Mouse (Mus musculus): ENCODE measurements around the gene Otud7a. TPM values are rescaled to one million over a fixed set of nuclear protein-coding genes. Genes with fewer than 3 reads are reported as not detected.

Gene Otud7a
- polyA plus RNA-seq, 1 experiment from 2014 or later, result 0.25 TPM

DNA sequence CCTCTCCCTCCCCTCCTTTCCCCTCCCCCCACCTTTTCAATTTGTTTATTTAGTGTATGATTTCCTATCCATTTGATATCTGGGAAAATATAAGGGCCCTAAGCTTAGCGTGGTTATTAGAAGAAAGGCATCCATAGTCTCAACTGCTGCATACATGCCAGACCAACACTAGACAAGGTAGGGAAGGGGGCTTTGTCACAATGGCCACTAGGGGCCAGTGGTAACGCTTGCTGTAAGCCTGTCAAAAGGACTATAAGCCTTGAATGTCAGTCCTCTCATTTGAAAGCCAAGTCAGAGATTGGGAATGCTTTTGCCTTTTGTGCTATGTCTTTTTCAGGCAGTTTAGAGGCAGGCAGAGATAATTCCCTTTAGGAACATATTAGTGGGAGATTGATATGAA is 59.7 kb downstream of the Otud7a start:
- H3K4me3 ChIP-seq (replicated peaks), result no peak overlapping the region
- H3K36me3 ChIP-seq, result no peaks in the 10 kb centered on the region
- H3K9ac ChIP-seq, result no peak overlapping the region
- H3K9me3 ChIP-seq (replicated peaks), result no peaks in the 10 kb centered on the region
- no peak overlapping the region for H3K27ac ChIP-seq (replicated peaks)
- 20% methylated on average over 2 of the region's 2 CpGs for WGBS
- H3K4me2 ChIP-seq (replicated peaks), result no peak overlapping the region
- no peaks in the 10 kb centered on the region for H3K4me1 ChIP-seq
- H3K27me3 ChIP-seq, result no peaks in the 10 kb centered on the region
- no peak for ATAC-seq (ENCODE audit: insufficient number of reproducible peaks, low FRiP score, low TSS enrichment, low read depth)

DNA sequence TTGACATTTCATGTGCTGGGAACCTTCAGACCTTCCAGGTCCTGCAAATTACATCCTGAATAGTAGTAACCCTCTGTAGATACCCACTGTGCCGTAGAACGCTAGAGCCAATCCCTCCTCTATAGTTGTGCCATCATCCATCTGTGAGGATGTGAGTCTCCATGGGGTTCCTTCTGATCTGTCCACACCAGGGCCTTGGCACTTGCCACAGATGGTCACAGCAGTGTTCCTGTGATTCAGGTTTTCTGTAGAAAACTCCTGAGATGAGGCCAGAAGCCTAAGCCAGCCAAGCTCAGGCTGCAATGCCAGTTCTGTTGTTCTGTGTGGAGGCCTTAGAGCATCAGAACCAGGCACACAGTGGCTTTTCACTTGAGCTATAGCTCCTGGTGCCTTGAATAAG is 63.5 kb downstream of the Otud7a start:
- WGBS, result 94% methylated on average over 2 of the region's 2 CpGs

DNA sequence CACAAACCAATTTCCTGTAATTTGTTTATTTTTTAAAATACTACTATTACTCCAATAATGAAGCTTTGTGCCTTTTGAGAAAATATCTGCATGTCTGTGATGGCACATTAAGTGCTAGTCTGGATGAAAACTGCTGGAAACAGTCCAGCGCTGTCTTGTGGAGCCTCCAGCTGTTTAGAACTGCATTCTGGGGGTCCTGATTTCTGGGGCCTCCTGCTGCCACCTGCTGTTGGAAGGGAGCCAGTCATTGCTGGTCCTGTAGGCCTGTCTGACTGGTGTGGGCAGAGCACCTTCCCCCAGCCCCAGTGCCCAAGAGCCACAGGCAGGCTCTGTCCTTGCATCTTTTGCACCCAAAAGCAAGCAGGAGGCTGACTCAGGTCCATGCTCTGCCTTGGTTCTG is 65.3 kb downstream of the Otud7a start:
- Histone ChIP-seq H3K9me3 (replicated peaks) (no peaks in the 10 kb centered on the region), H3K4me2 (replicated peaks) (no peak overlapping the region), H3K9ac (no peak overlapping the region), H3K27ac (replicated peaks) (no peak overlapping the region), H3K4me3 (replicated peaks) (no peak overlapping the region), H3K36me3 (no peaks in the 10 kb centered on the region), H3K4me1 (no peaks in the 10 kb centered on the region), H3K27me3 (no peaks in the 10 kb centered on the region)
- no peak for ATAC-seq (ENCODE audit: insufficient number of reproducible peaks, low FRiP score, low TSS enrichment, low read depth)
- 50% methylated on average over 1 of the region's 1 CpGs for WGBS

More for the DNA sequence above, 63.5 kb downstream of the Otud7a start:
- no peak overlapping the region for H3K9ac ChIP-seq
- no peaks in the 10 kb centered on the region for H3K27me3 ChIP-seq
- H3K9me3 ChIP-seq (replicated peaks), result no peaks in the 10 kb centered on the region
- no peak overlapping the region for H3K4me3 ChIP-seq (replicated peaks)
- no peaks in the 10 kb centered on the region for H3K4me1 ChIP-seq
- no peak overlapping the region for H3K4me2 ChIP-seq (replicated peaks)
- no peaks in the 10 kb centered on the region for H3K36me3 ChIP-seq
- no peak for ATAC-seq (ENCODE audit: insufficient number of reproducible peaks, low FRiP score, low TSS enrichment, low read depth)
- no peak overlapping the region for H3K27ac ChIP-seq (replicated peaks)

DNA sequence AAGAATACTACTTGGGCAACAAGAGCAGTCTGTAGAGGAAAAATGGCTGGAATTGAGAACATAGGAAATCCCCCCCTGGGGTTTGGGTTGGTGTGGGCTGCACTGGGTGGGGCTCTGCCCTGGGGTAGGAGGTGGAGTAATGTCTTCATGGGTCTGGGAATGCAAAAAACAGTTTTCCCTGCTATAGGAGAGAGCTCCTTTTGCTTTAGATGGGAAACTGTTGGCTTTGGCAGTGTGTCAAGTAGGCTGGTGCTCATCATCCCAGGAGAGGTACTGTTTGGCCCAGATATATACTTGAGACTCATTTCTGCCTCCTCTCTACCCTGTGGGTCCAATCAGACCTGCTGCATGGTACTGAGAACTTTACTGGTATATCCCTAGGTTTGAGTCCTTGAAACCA is 66.9 kb downstream of the Otud7a start:
- ATAC-seq (ENCODE audit: insufficient number of reproducible peaks, low FRiP score, low TSS enrichment, low read depth), result no peak
- H3K4me3 ChIP-seq (replicated peaks), result no peak overlapping the region
- no peak overlapping the region for H3K27ac ChIP-seq (replicated peaks)
- H3K9ac ChIP-seq, result no peak overlapping the region
- no peaks in the 10 kb centered on the region for H3K36me3 ChIP-seq
- no peaks in the 10 kb centered on the region for H3K4me1 ChIP-seq
- H3K4me2 ChIP-seq (replicated peaks), result no peak overlapping the region
- no peaks in the 10 kb centered on the region for H3K9me3 ChIP-seq (replicated peaks)
- no peaks in the 10 kb centered on the region for H3K27me3 ChIP-seq

DNA sequence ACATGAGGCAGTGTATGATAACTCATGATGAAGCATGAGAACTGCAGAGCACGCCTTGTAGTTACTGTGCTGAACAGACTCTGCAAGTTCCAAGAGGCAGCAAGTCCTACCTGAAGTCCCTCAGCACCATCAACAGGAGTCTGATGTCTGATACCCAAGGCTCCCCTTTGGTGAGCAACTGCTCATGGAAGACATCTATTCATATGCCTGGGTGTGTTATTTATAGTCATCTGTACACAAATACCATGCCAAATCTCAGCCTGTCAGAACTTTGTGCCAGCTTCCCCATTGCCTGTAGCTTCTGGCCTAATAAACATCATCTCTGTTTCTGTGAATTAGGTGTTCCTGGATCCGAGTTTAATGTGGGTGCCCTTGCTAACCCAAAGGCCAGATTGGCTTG is 68.0 kb downstream of the Otud7a start:
- 72% methylated on average over 2 of the region's 2 CpGs for WGBS
- H3K4me3 ChIP-seq (replicated peaks), result no peak overlapping the region
- no peaks in the 10 kb centered on the region for H3K36me3 ChIP-seq
- H3K27ac ChIP-seq (replicated peaks), result no peak overlapping the region
- H3K9ac ChIP-seq, result no peak overlapping the region
- no peaks in the 10 kb centered on the region for H3K27me3 ChIP-seq
- no peaks in the 10 kb centered on the region for H3K4me1 ChIP-seq
- ATAC-seq (ENCODE audit: insufficient number of reproducible peaks, low FRiP score, low TSS enrichment, low read depth), result no peak
- H3K9me3 ChIP-seq (replicated peaks), result no peaks in the 10 kb centered on the region
- no peak overlapping the region for H3K4me2 ChIP-seq (replicated peaks)

DNA sequence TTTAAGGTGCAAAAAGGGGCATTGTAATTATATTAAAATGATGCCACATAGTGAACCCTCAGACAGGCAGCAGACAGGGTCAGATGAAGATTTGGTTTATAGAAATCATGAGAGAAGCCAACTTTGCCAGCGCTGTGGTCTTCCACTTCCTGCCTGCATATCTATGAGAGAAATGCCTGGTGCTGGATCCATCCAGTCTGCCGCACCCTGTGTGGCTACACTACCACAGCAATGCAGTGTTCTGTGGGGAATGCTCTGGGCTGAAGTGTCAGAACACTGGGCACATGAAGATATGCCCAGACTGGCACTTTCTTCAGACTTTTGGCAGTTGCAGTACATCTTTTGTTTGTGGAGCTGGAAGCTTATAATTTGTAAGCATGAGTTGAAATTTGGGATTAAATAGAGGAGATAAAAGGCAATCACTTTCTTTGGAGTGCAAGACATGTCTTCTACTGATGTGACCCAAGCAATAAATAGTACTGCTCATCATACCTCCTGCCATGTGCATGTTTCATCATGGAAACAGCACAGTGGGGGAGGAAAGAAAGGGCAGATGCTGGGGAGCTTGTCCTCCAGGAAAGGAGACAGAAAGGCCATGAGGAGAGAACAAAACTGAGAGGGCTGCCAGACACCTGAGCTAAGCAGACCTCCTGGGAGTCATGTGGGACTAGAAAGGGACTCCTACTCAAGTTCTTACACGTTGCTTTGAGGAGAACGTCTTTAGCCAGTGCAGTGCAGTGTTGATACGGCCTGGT is 71.8 kb downstream of the Otud7a start:
- Histone ChIP-seq H3K36me3 (no peaks in the 10 kb centered on the region), H3K4me3 (replicated peaks) (no peak overlapping the region), H3K27me3 (no peaks in the 10 kb centered on the region), H3K9ac (no peak overlapping the region), H3K4me2 (replicated peaks) (no peak overlapping the region), H3K9me3 (replicated peaks) (no peaks in the 10 kb centered on the region), H3K27ac (replicated peaks) (no peak overlapping the region), H3K4me1 (no peaks in the 10 kb centered on the region)
- no peak for ATAC-seq (ENCODE audit: insufficient number of reproducible peaks, low FRiP score, low TSS enrichment, low read depth)
- WGBS, result 80% methylated on average over 5 of the region's 5 CpGs

DNA sequence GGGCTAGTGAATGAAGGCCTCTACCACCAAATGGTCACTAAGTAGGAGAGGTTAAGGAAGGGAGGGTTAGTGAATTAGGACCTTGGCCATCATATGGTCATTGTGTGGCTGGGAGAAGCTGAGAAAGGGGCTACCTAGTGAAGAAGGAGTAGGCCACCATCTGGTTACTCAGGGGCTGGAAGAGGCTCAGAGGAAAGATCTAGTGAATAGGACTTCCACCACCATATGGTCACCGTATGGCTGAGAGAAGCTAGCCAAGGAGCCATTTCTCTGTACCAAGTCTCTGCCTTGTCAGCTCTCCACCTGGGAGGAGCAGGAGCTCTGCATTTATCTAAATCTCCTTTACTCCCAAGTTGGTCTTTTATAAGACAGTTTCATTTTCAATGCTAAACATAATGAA is 75.7 kb downstream of the Otud7a start:
- Histone ChIP-seq H3K4me1 (no peaks in the 10 kb centered on the region), H3K27me3 (no peaks in the 10 kb centered on the region), H3K4me3 (replicated peaks) (no peak overlapping the region), H3K27ac (replicated peaks) (no peak overlapping the region), H3K9ac (no peak overlapping the region), H3K36me3 (no peaks in the 10 kb centered on the region), H3K9me3 (replicated peaks) (no peaks in the 10 kb centered on the region), H3K4me2 (replicated peaks) (no peak overlapping the region)
- ATAC-seq (ENCODE audit: insufficient number of reproducible peaks, low FRiP score, low TSS enrichment, low read depth), result no peak
- WGBS, result 75% methylated on average over 1 of the region's 1 CpGs

DNA sequence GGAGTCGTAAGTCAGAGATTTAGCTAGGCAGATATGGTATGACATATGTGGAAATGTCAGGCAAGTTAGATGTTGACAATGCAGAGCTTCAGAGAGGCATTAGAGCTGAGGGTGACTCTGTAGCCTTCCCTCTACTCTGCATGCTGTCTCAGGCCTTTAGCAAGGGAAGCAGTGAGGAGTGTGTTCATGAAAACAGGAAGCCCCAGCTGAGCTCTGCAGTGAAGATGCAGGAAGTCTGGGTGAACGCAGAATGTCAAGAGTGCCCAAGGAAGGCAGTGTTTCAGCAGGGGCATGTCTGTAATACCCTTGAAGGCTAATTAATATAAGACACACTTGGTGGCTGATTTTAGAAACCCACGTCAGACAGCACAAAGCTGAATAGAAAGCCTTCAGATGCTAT is 77.9 kb downstream of the Otud7a start:
- Histone ChIP-seq H3K4me1 (no peaks in the 10 kb centered on the region), H3K27me3 (no peaks in the 10 kb centered on the region), H3K27ac (replicated peaks) (no peak overlapping the region), H3K4me2 (replicated peaks) (no peak overlapping the region), H3K36me3 (no peaks in the 10 kb centered on the region), H3K9ac (no peak overlapping the region), H3K4me3 (replicated peaks) (no peak overlapping the region), H3K9me3 (replicated peaks) (no peaks in the 10 kb centered on the region)
- 54% methylated on average over 3 of the region's 3 CpGs for WGBS
- ATAC-seq (ENCODE audit: insufficient number of reproducible peaks, low FRiP score, low TSS enrichment, low read depth), result no peak

DNA sequence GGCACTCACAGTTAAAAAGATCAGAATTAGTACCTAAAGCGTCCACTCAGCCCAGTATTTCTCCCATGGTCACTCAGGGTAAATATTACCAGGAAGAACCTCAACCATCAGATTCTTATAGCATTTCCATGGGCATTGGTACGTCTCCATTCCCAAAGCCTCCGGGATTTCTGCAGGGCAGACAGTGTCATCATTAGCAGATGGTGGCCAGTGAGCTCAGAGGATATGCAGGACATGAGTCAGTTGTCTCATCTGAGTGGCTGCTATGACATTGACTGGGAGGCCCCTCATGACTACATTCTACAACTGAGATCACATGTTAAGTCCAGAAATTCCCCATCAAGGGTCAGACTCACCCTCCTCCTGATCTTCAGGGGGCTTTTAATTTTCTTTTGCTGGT is 78.5 kb downstream of the Otud7a start:
- H3K4me1 ChIP-seq, result no peaks in the 10 kb centered on the region
- no peaks in the 10 kb centered on the region for H3K9me3 ChIP-seq (replicated peaks)
- no peaks in the 10 kb centered on the region for H3K27me3 ChIP-seq
- no peak overlapping the region for H3K4me2 ChIP-seq (replicated peaks)
- ATAC-seq (ENCODE audit: insufficient number of reproducible peaks, low FRiP score, low TSS enrichment, low read depth), result no peak
- H3K36me3 ChIP-seq, result no peaks in the 10 kb centered on the region
- no peak overlapping the region for H3K27ac ChIP-seq (replicated peaks)
- WGBS, result 80% methylated on average over 3 of the region's 3 CpGs
- H3K9ac ChIP-seq, result no peak overlapping the region
- no peak overlapping the region for H3K4me3 ChIP-seq (replicated peaks)

DNA sequence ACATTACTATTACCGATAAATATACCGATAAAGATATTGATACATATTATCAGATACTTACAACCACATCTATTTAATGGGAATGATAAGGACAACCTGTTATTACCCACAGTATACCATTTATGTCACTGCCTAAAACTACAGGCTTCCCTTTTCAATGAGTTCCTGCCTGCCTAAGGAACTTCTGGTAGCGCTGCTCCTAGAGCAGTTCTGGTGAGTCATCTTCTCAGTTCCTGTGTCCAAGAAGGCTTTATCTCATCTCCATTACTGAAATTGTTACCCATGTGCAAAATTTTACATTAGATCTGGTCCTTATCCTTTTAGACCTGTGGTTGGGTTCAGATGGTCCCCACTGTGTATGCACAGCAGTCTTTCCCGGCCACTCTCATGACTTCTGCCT is 95.7 kb downstream of the Otud7a start:
- ATAC-seq (ENCODE audit: insufficient number of reproducible peaks, low FRiP score, low TSS enrichment, low read depth), result no peak
- no peaks in the 10 kb centered on the region for H3K36me3 ChIP-seq
- H3K27me3 ChIP-seq, result no peaks in the 10 kb centered on the region
- no peaks in the 10 kb centered on the region for H3K4me1 ChIP-seq
- no peak overlapping the region for H3K4me2 ChIP-seq (replicated peaks)
- 92% methylated on average over 4 of the region's 4 CpGs for WGBS
- no peak overlapping the region for H3K27ac ChIP-seq (replicated peaks)
- H3K9me3 ChIP-seq (replicated peaks), result no peaks in the 10 kb centered on the region
- no peak overlapping the region for H3K4me3 ChIP-seq (replicated peaks)
- no peak overlapping the region for H3K9ac ChIP-seq

DNA sequence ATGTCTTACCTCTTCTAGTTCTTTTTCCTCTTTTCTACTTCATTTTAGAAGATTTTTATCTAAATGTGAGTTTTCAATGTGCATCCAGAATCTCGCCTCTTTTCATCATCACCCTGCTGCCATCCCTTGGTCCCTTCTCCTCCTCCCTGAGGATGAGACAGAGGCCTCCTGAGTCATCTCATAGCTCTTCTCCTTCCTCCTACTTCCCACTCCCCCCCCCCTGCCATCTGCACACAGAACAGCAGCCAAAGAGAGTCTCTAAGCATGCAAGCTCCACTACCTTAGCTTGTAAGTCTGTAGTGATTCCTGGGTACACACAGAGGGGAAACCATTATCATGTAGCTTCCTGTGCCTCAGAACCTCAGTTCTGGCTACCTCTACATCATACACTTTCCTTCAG is 109.9 kb downstream of the Otud7a start:
- H3K4me1 ChIP-seq, result no peaks in the 10 kb centered on the region
- ATAC-seq (ENCODE audit: insufficient number of reproducible peaks, low FRiP score, low TSS enrichment, low read depth), result no peak
- H3K36me3 ChIP-seq, result no peaks in the 10 kb centered on the region
- H3K4me3 ChIP-seq (replicated peaks), result no peak overlapping the region
- no peak overlapping the region for H3K9ac ChIP-seq
- no peaks in the 10 kb centered on the region for H3K9me3 ChIP-seq (replicated peaks)
- WGBS, result 76% methylated on average over 1 of the region's 1 CpGs
- no peak overlapping the region for H3K27ac ChIP-seq (replicated peaks)
- no peak overlapping the region for H3K4me2 ChIP-seq (replicated peaks)
- H3K27me3 ChIP-seq, result no peaks in the 10 kb centered on the region

DNA sequence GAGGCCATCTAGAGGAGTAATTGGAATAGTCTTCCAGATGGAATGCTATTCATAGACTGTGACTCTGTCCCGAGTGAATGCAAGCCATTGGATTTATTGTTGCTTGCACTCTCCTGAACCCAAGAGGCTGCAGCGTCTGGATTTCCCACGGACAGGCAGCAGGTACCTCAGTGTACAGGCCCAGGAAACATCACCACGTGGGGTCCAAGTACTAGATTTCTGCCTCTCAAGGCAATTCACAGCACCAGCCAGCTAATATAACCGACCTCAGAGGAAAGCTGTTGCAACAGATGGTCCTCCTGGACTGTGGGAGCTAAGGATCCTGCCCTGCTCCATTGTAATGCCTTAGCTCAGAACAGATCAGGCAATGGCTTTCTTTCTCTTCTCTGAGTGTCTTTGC is 111.8 kb downstream of the Otud7a start:
- ATAC-seq (ENCODE audit: insufficient number of reproducible peaks, low FRiP score, low TSS enrichment, low read depth), result no peak
- H3K9me3 ChIP-seq (replicated peaks), result no peaks in the 10 kb centered on the region
- H3K36me3 ChIP-seq, result no peaks in the 10 kb centered on the region
- H3K4me1 ChIP-seq, result no peaks in the 10 kb centered on the region
- H3K9ac ChIP-seq, result no peak overlapping the region
- H3K4me3 ChIP-seq (replicated peaks), result no peak overlapping the region
- 64% methylated on average over 5 of the region's 5 CpGs for WGBS
- no peaks in the 10 kb centered on the region for H3K27me3 ChIP-seq
- no peak overlapping the region for H3K4me2 ChIP-seq (replicated peaks)
- no peak overlapping the region for H3K27ac ChIP-seq (replicated peaks)
